Mouse (Mus musculus) stomach, embryonic 14.5 days (tissue): ENCODE data around the gene Asphd1. TPM values are rescaled to one million over a fixed set of nuclear protein-coding genes. Genes with fewer than 3 reads are reported as not detected.
A peak's percentile ranks its signal among the peaks of the same experiment; 100 is the strongest.

Source experiments
- ATAC-seq: fragments of 200-750 bp; cut with Nextera tagmentation; 2 replicates; pipeline ENCODE4 v1.8.0; 2017; ENCODE audit warnings: low read depth, moderate TSS enrichment; ENCODE audit not compliant: insufficient number of reproducible peaks, insufficient read depth, low FRiP score
- H3K27ac ChIP-seq: fragments of 300-500 bp; sonication (generic); 2 replicates; pipeline ENCODE4 v1.5.1; 2014; ENCODE audit warnings: mild to moderate bottlenecking, low read length, moderate library complexity, mixed read lengths
- H3K27me3 ChIP-seq: fragments of 300-500 bp; sonication (generic); 2 replicates; pipeline ENCODE4 v1.6.1; 2014; ENCODE audit warnings: low read length, control low read depth, mixed read lengths; ENCODE audit not compliant: control insufficient read depth, insufficient read depth
- H3K36me3 ChIP-seq: fragments of 300-500 bp; sonication (generic); 2 replicates; pipeline ENCODE4 v1.6.1; 2014; ENCODE audit warnings: mild to moderate bottlenecking, control low read depth, low read length, moderate library complexity, mixed read lengths; ENCODE audit not compliant: control insufficient read depth, insufficient read depth
- H3K4me1 ChIP-seq: fragments of 300-500 bp; sonication (generic); 2 replicates; pipeline ENCODE4 v1.6.1; 2014; ENCODE audit warnings: low read length, control low read depth, mixed read lengths; ENCODE audit not compliant: control insufficient read depth, insufficient read depth
- H3K4me2 ChIP-seq: fragments of 300-500 bp; sonication (generic); replicated peaks from 2 replicates; pipeline ENCODE4 v1.6.1; 2014; ENCODE audit warnings: low read depth, low read length, control low read depth
- H3K4me3 ChIP-seq: fragments of 300-500 bp; sonication (generic); 2 replicates; pipeline ENCODE4 v1.5.1; 2014; ENCODE audit warnings: low read depth, low read length, control low read depth
- H3K9ac ChIP-seq: fragments of 300-500 bp; sonication (generic); replicated peaks from 2 replicates; pipeline ENCODE4 v1.6.1; 2014; ENCODE audit warnings: low read depth, mild to moderate bottlenecking, control low read depth, low read length, moderate library complexity, mixed read lengths
- H3K9me3 ChIP-seq: fragments of 300-500 bp; sonication (generic); 2 replicates; pipeline ENCODE4 v1.6.1; 2016; ENCODE audit warnings: low read depth, low read length, control low read depth; ENCODE audit not compliant: control insufficient read depth
- WGBS: fragments of 180-500 bp; shearing (Covaris S2); extraction: QIAGEN DNeasy Blood & Tissue Kit; methylation state at CpG from one replicate; pipeline ENCODE4 v1.1.7; 2014; 5-methylcytosine and 5-hydroxymethylcytosine counted together
- polyA plus RNA-seq: library from polyadenylated mRNA; unstranded; fragments of >200 nt; fragmentation: Nextera tagmentation; extraction: Ambion mirVana; gene quantifications from 2 replicates; pipeline ENCODE4 v1.2.1, GENCODE M21; 2014

Gene Asphd1
- polyA plus RNA-seq, 1 experiment from 2014 or later, result 0.35 TPM

- H3K4me1 ChIP-seq, result peaks cover 7% of the 10 kb centered on the region; the same call in 1 of the 2 replicates
- H3K9me3 ChIP-seq, result no peaks in the 10 kb centered on the region
- no peak overlapping the region for H3K4me2 ChIP-seq
- H3K4me3 ChIP-seq, result no peak overlapping the region
- ATAC-seq, result no peak
- WGBS, result 77% methylated on average over 10 of the region's 10 CpGs
- H3K27ac ChIP-seq, result no peak overlapping the region
- peaks cover 7% of the 10 kb centered on the region; the same call in 1 of the 2 replicates for H3K36me3 ChIP-seq
- no peak overlapping the region for H3K9ac ChIP-seq
- peaks cover 16% of the 10 kb centered on the region for H3K27me3 ChIP-seq
Observed at GRCm38 (mm10) chr7:126948626-126949025, 756 bp downstream of the Asphd1 start.

GRCm38 (mm10) chr7:126946530-126946929 is 2.9 kb downstream of the Asphd1 start:
- WGBS, result 47% methylated on average over 3 of the region's 3 CpGs
- Histone ChIP-seq H3K36me3 (peaks cover 13% of the 10 kb centered on the region; the same call in 1 of the 2 replicates), H3K9me3 (no peaks in the 10 kb centered on the region), H3K4me2 (no peak overlapping the region), H3K27ac (no peak overlapping the region), H3K27me3 (peaks cover 13% of the 10 kb centered on the region), H3K9ac (no peak overlapping the region), H3K4me3 (no peak overlapping the region), H3K4me1 (peaks cover 7% of the 10 kb centered on the region; the same call in 1 of the 2 replicates)
- no peak for ATAC-seq

- no peak overlapping the region for H3K9ac ChIP-seq
- no peak overlapping the region for H3K4me3 ChIP-seq
- H3K4me1 ChIP-seq, result no peaks in the 10 kb centered on the region
- peaks cover 18% of the 10 kb centered on the region; the same call in 1 of the 2 replicates for H3K36me3 ChIP-seq
- no peaks in the 10 kb centered on the region for H3K27me3 ChIP-seq
- no peak overlapping the region for H3K27ac ChIP-seq
- 81% methylated on average over 5 of the region's 5 CpGs for WGBS
- H3K9me3 ChIP-seq, result no peaks in the 10 kb centered on the region
- no peak overlapping the region for H3K4me2 ChIP-seq
- ATAC-seq, result no peak
Observed at GRCm38 (mm10) chr7:126941801-126942200, 7.6 kb downstream of the Asphd1 start.

- Histone ChIP-seq H3K4me1 (no peaks in the 10 kb centered on the region), H3K27ac (no peak overlapping the region), H3K36me3 (peaks cover 18% of the 10 kb centered on the region; the same call in 1 of the 2 replicates), H3K27me3 (no peaks in the 10 kb centered on the region), H3K4me2 (no peak overlapping the region), H3K4me3 (no peak overlapping the region), H3K9ac (no peak overlapping the region), H3K9me3 (no peaks in the 10 kb centered on the region)
- 39% methylated on average over 6 of the region's 6 CpGs for WGBS
- ATAC-seq, result no peak
Observed at GRCm38 (mm10) chr7:126941171-126941570, 8.2 kb downstream of the Asphd1 start.

- no peak for ATAC-seq
- WGBS, result 78% methylated on average over 2 of the region's 2 CpGs
- no peak overlapping the region for H3K4me2 ChIP-seq
- no peak overlapping the region for H3K9ac ChIP-seq
- peaks cover 24% of the 10 kb centered on the region; the same call in 1 of the 2 replicates for H3K36me3 ChIP-seq
- H3K4me1 ChIP-seq, result peaks cover 3% of the 10 kb centered on the region; the same call in 1 of the 2 replicates
- H3K27ac ChIP-seq, result no peak overlapping the region
- no peaks in the 10 kb centered on the region for H3K9me3 ChIP-seq
- H3K27me3 ChIP-seq, result no peaks in the 10 kb centered on the region
- no peak overlapping the region for H3K4me3 ChIP-seq
Observed at GRCm38 (mm10) chr7:126932652-126933051, 16.7 kb downstream of the Asphd1 start.

GRCm38 (mm10) chr7:126929046-126929445 is 20.3 kb downstream of the Asphd1 start:
- H3K4me3 ChIP-seq, result peak overlapping the region; percentile 84
- peak overlapping the region; percentile 73 for H3K27ac ChIP-seq
- under 1% methylated on average over 27 of the region's 27 CpGs for WGBS
- no peaks in the 10 kb centered on the region for H3K27me3 ChIP-seq
- H3K36me3 ChIP-seq, result peaks cover 12% of the 10 kb centered on the region; the same call in 1 of the 2 replicates
- no peaks in the 10 kb centered on the region for H3K9me3 ChIP-seq
- peak overlapping the region; percentile 85 for H3K9ac ChIP-seq
- peak overlapping the region; percentile 98 for H3K4me2 ChIP-seq
- ATAC-seq, result peak; percentile 65
- peaks cover 3% of the 10 kb centered on the region; the same call in 1 of the 2 replicates for H3K4me1 ChIP-seq

- H3K4me2 ChIP-seq, result peak within 1 kb of the TSS; percentile 98
- H3K36me3 ChIP-seq, result peaks cover 12% of the 10 kb centered on the region; the same call in 1 of the 2 replicates
- H3K9ac ChIP-seq, result peak within 1 kb of the TSS; percentile 85
- peak within 1 kb of the TSS; percentile 84 for H3K4me3 ChIP-seq
- peak; percentile 96 for ATAC-seq
- 4% methylated on average over 56 of the region's 56 CpGs for WGBS
- peaks cover 3% of the 10 kb centered on the region; the same call in 1 of the 2 replicates for H3K4me1 ChIP-seq
- H3K27me3 ChIP-seq, result no peaks in the 10 kb centered on the region
- peak within 1 kb of the TSS; percentile 73 for H3K27ac ChIP-seq
- H3K9me3 ChIP-seq, result no peaks in the 10 kb centered on the region
Observed at GRCm38 (mm10) chr7:126928384-126929037, 20.9 kb downstream of the Asphd1 start, which contains the start of gene Kctd13. Kctd13 (plus strand) TSS chr7:126928879.

- Histone ChIP-seq H3K9ac (no peak overlapping the region), H3K4me1 (peaks cover 3% of the 10 kb centered on the region; the same call in 1 of the 2 replicates), H3K4me3 (no peak overlapping the region), H3K27ac (no peak overlapping the region), H3K36me3 (0 out of 2 replicates have a peak, but pooled peaks cover 6% of the 10 kb centered on the region), H3K4me2 (no peak overlapping the region), H3K27me3 (no peaks in the 10 kb centered on the region), H3K9me3 (no peaks in the 10 kb centered on the region)
- ATAC-seq, result no peak
- 31% methylated on average over 3 of the region's 3 CpGs for WGBS
Observed at GRCm38 (mm10) chr7:126926299-126926698, 23.1 kb downstream of the Asphd1 start.
